ENCODE assay signal across 8 mouse cellular contexts in genomic region chr3:70104828-70105399, GRCm38 (mm10).
A peak's percentile ranks its signal among the peaks of the same experiment; 100 is the strongest.
DNase-seq lines count a peak whose midpoint lies in the region; ATAC-seq and TF ChIP-seq lines count a peak whose summit lies in the region.

No protein-coding gene starts in this region.

- peak; percentile 75 for TF ChIP-seq CTCF in cerebellum, adult 2 months (IDR thresholded peaks at IDR 0.05; ENCODE audit: borderline replicate concordance, insufficient read depth, low read depth, low read length)

- H3K36me3 ChIP-seq in hindbrain, embryonic 14.5 days (replicated peaks; ENCODE audit: control insufficient read depth, insufficient read depth), result no peaks in the 10 kb centered on the region

- no peak overlapping the region for H3K27ac ChIP-seq in cerebellum, adult 2 months (ENCODE audit: insufficient read depth, low read length)
- H3K27ac ChIP-seq in hindbrain, embryonic 14.5 days, result no peak overlapping the region

- peak overlapping the region; percentile 69 for H3K4me2 ChIP-seq in hindbrain, embryonic 14.5 days (replicated peaks)

- peaks cover 5% of the 10 kb centered on the region for H3K4me1 ChIP-seq in cerebellum, adult 2 months (ENCODE audit: control insufficient read depth, insufficient read depth, low read length)
- H3K4me1 ChIP-seq in hindbrain, embryonic 14.5 days (replicated peaks; ENCODE audit: control insufficient read depth, insufficient read depth, low read length), result no peaks in the 10 kb centered on the region

- H3K4me3 ChIP-seq in cerebellum, adult 2 months (replicated peaks; ENCODE audit: insufficient read depth, low read depth, low read length), result peak overlapping the region; percentile 63
- peak overlapping the region; percentile 34 for H3K4me3 ChIP-seq in hindbrain, embryonic 14.5 days (replicated peaks; ENCODE audit: low read length)

- no peak for TF ChIP-seq POLR2A in cerebellum, adult 2 months (IDR thresholded peaks at IDR 0.05; ENCODE audit: borderline replicate concordance, insufficient read depth, low read length)

- peak; percentile 65 for DNase-seq in R1 (ENCODE audit: low read depth, low spot score)
- peak; percentile 66 to 68 for DNase-seq in cerebellum, adult 2 months
- peak; percentile 82 for DNase-seq in forelimb bud, embryonic 11.5 days (ENCODE audit: low read depth, low spot score)
- DNase-seq in hindbrain, embryonic 14.5 days (ENCODE audit: low spot score), result peak; percentile 93
- DNase-seq in layer of hippocampus, postnatal 25 days (ENCODE audit: extremely low spot score in 1 of 2, low spot score in 1 of 2), result peak; percentile 58 to 66
- peak; percentile 72 for DNase-seq in lung, postnatal 10 days
- peak; percentile 51 for DNase-seq in retina, postnatal 7 days (ENCODE audit: low read depth, low spot score)
- DNase-seq in T-cell, adult 2 months (ENCODE audit: low spot score), result no peak

- peak; percentile 67 for ATAC-seq in hindbrain, embryonic 14.5 days (ENCODE audit: low FRiP score)

- 7% methylated on average over 7 of the region's 7 CpGs for WGBS in cerebellum, adult 2 months
- 15% methylated on average over 7 of the region's 7 CpGs for WGBS in hindbrain, embryonic 14.5 days

- no peaks in the 10 kb centered on the region for H3K9me3 ChIP-seq in hindbrain, embryonic 14.5 days (ENCODE audit: control insufficient read depth, low read length)

- peak overlapping the region; percentile 61 for H3K9ac ChIP-seq in hindbrain, embryonic 14.5 days

- H3K27me3 ChIP-seq in cerebellum, adult 2 months (ENCODE audit: control insufficient read depth, insufficient read depth, low read length), result no peaks in the 10 kb centered on the region
- H3K27me3 ChIP-seq in hindbrain, embryonic 14.5 days (ENCODE audit: control insufficient read depth, insufficient read depth, low read length), result no peaks in the 10 kb centered on the region
